Mouse (Mus musculus) ZHBTc4 (cell line): ENCODE data around the gene Nmt1.

Experiments
- DNase-seq: peaks from one replicate; pipeline ENCODE4 v3.0.0-alpha.2; 2011; ENCODE audit warnings: low read depth, low spot score

Gene Nmt1

GRCm38 (mm10) chr11:103043982-103044381 is 16.0 kb downstream of the Nmt1 start:
- DNase-seq: peak; percentile 67

- DNase-seq: no peak
Observed at GRCm38 (mm10) chr11:103046286-103046685, 18.3 kb downstream of the Nmt1 start.

- DNase-seq: no peak
Observed at GRCm38 (mm10) chr11:103049611-103050010, 21.6 kb downstream of the Nmt1 start.

GRCm38 (mm10) chr11:103050153-103050552 is 22.2 kb downstream of the Nmt1 start:
- no peak for DNase-seq

GRCm38 (mm10) chr11:103051249-103051691 is 23.3 kb downstream of the Nmt1 start:
- no peak for DNase-seq

- DNase-seq: no peak
Observed at GRCm38 (mm10) chr11:103052078-103052477, 24.1 kb downstream of the Nmt1 start.

GRCm38 (mm10) chr11:103053191-103054076 is 25.4 kb downstream of the Nmt1 start:
- DNase-seq: no peak

GRCm38 (mm10) chr11:103054798-103055197 is 26.8 kb downstream of the Nmt1 start:
- DNase-seq: peak; percentile 86

GRCm38 (mm10) chr11:103056636-103057035 is 28.6 kb downstream of the Nmt1 start:
- no peak for DNase-seq

- DNase-seq: no peak
Observed at GRCm38 (mm10) chr11:103058499-103059085, 30.6 kb downstream of the Nmt1 start.

- no peak for DNase-seq
Observed at GRCm38 (mm10) chr11:103066191-103067050, 38.4 kb downstream of the Nmt1 start.

- DNase-seq: no peak
Observed at GRCm38 (mm10) chr11:103067051-103067361, 39.0 kb downstream of the Nmt1 start.

GRCm38 (mm10) chr11:103067457-103068001 is 39.5 kb downstream of the Nmt1 start:
- peak; percentile 81 for DNase-seq

GRCm38 (mm10) chr11:103068272-103068671 is 40.3 kb downstream of the Nmt1 start:
- no peak for DNase-seq

GRCm38 (mm10) chr11:103068884-103069283 is 40.9 kb downstream of the Nmt1 start:
- no peak for DNase-seq

GRCm38 (mm10) chr11:103069731-103070130 is 41.7 kb downstream of the Nmt1 start:
- DNase-seq: no peak

- no peak for DNase-seq
Observed at GRCm38 (mm10) chr11:103070322-103070880, 42.4 kb downstream of the Nmt1 start.

- no peak for DNase-seq
Observed at GRCm38 (mm10) chr11:103073671-103074070, 45.7 kb downstream of the Nmt1 start.

GRCm38 (mm10) chr11:103074121-103074650 is 46.2 kb downstream of the Nmt1 start:
- peak; percentile 49 for DNase-seq

GRCm38 (mm10) chr11:103074796-103075323 is 46.9 kb downstream of the Nmt1 start:
- DNase-seq: no peak

GRCm38 (mm10) chr11:103076010-103076409 is 48.0 kb downstream of the Nmt1 start:
- DNase-seq: no peak
